ENCODE assay signal across 10 mouse cellular contexts in the genomic region with DNA sequence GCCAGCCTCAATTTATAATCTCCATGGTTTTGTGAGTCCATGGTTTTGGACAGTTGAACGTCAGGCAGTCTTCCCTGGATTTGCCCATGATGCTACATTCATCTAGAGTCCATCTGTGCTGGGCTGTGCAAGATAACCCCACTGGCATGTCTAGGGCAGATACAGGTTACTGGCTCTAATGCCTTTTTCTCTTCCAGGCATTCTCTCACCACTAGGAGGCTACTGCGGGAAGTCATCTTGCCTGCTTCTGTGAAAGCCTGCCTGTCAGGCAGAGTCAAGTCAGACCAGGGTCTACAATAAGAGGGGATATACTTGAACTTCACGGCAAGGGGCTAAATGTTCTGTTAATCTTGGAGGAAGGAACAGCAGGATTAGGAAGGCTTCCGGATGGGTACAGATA. TPM values are rescaled to one million over a fixed set of nuclear protein-coding genes. Genes with fewer than 3 reads are reported as not detected.
A peak's percentile ranks its signal among the peaks of the same experiment; 100 is the strongest.
DNase-seq lines count a peak whose midpoint lies in the region; ATAC-seq and TF ChIP-seq lines count a peak whose summit lies in the region.
"Had no signal": no experiment of that assay in that cellular context is flagged by ENCODE, and none has a peak within 500 bp of the region (broad histone marks: within the 10 kb centered on the region; RNA-seq: fewer than 3 reads in every experiment).

No protein-coding gene starts in this region.

- H3K27me3 ChIP-seq in cerebellum, adult 2 months (ENCODE audit: control insufficient read depth, insufficient read depth, low read length): no peaks in the 10 kb centered on the region
- no peaks in the 10 kb centered on the region for H3K27me3 ChIP-seq in limb, embryonic 14.5 days (ENCODE audit: control insufficient read depth, insufficient read depth, low read length)
- H3K27me3 ChIP-seq in limb, embryonic 10.5 days (ENCODE audit: low read depth, poor library complexity, severe bottlenecking): no peaks in the 10 kb centered on the region
- H3K27me3 ChIP-seq: hindbrain, embryonic 15.5 days had no signal

- TF ChIP-seq POLR2A in cerebellum, adult 2 months (IDR thresholded peaks at IDR 0.05; ENCODE audit: borderline replicate concordance, insufficient read depth, low read length): no peak
- TF ChIP-seq POLR2A in limb, embryonic 14.5 days (IDR thresholded peaks at IDR 0.05; ENCODE audit: borderline replicate concordance, extremely low read depth, insufficient read depth, insufficient read length): no peak

- no peak for DNase-seq in cerebellum, adult 2 months
- no peak for DNase-seq in cerebellum, adult 11-12 months
- DNase-seq in limb, embryonic 14.5 days (ENCODE audit: low spot score): peak; percentile 12
- DNase-seq in limb, embryonic 10.5 days (ENCODE audit: low spot score): no peak
- DNase-seq in R1 (ENCODE audit: low read depth, low spot score): peak; percentile 56
- DNase-seq in kidney, postnatal 36 days: peak; percentile 5 to 8
- DNase-seq in ovary, adult 18-20 months (ENCODE audit: low spot score): no peak
- no peak for DNase-seq in left cerebral cortex, adult 8-10 months (ENCODE audit: low spot score in 2 of 2)

- no peak overlapping the region for H3K27ac ChIP-seq in cerebellum, adult 2 months (ENCODE audit: insufficient read depth, low read length)
- no peak overlapping the region for H3K27ac ChIP-seq in limb, embryonic 14.5 days (replicated peaks; ENCODE audit: low read depth, low read length)
- no peak overlapping the region for H3K27ac ChIP-seq in limb, embryonic 10.5 days
- H3K27ac ChIP-seq: hindbrain, embryonic 15.5 days had no signal

- no peak overlapping the region for H3K4me3 ChIP-seq in cerebellum, adult 2 months (replicated peaks; ENCODE audit: insufficient read depth, low read depth, low read length)
- H3K4me3 ChIP-seq in limb, embryonic 14.5 days (replicated peaks; ENCODE audit: low read length): no peak overlapping the region
- H3K4me3 ChIP-seq in limb, embryonic 10.5 days: no peak overlapping the region
- H3K4me3 ChIP-seq: hindbrain, embryonic 15.5 days; myocyte had no signal

- H3K36me3 ChIP-seq in limb, embryonic 14.5 days (ENCODE audit: control insufficient read depth, insufficient read depth, low read length): peaks cover 7% of the 10 kb centered on the region
- H3K36me3 ChIP-seq in limb, embryonic 10.5 days: peaks cover under 1% of the 10 kb centered on the region; the same call in 1 of the 2 replicates
- H3K36me3 ChIP-seq: hindbrain, embryonic 15.5 days had no signal

- no peak overlapping the region for H3K9ac ChIP-seq in limb, embryonic 14.5 days (ENCODE audit: low read depth, low read length, severe bottlenecking)
- H3K9ac ChIP-seq: hindbrain, embryonic 15.5 days had no signal

- no peak for ATAC-seq in limb, embryonic 14.5 days (ENCODE audit: low FRiP score, low read depth)

- H3K4me1 ChIP-seq in cerebellum, adult 2 months (ENCODE audit: control insufficient read depth, insufficient read depth, low read length): no peaks in the 10 kb centered on the region
- peaks cover 7% of the 10 kb centered on the region for H3K4me1 ChIP-seq in limb, embryonic 14.5 days (ENCODE audit: control insufficient read depth, insufficient read depth, low read length)
- peaks cover 13% of the 10 kb centered on the region for H3K4me1 ChIP-seq in limb, embryonic 10.5 days

- no peak overlapping the region for H3K4me2 ChIP-seq in limb, embryonic 14.5 days (replicated peaks; ENCODE audit: low read depth, low read length, severe bottlenecking)
- H3K4me2 ChIP-seq: hindbrain, embryonic 15.5 days had no signal

- H3K9me3 ChIP-seq in limb, embryonic 14.5 days (ENCODE audit: control insufficient read depth, low read length): no peaks in the 10 kb centered on the region
- no peaks in the 10 kb centered on the region for H3K9me3 ChIP-seq in limb, embryonic 10.5 days (replicated peaks)
- H3K9me3 ChIP-seq: hindbrain, embryonic 15.5 days had no signal

- TF ChIP-seq CTCF in cerebellum, adult 2 months (IDR thresholded peaks at IDR 0.05; ENCODE audit: borderline replicate concordance, insufficient read depth, low read depth, low read length): 0 out of 2 replicates have a peak, but pooled peaks have one; percentile 7

- WGBS in cerebellum, adult 2 months: 29% methylated on average over 4 of the region's 4 CpGs
- WGBS in limb, embryonic 14.5 days: 34% methylated on average over 4 of the region's 4 CpGs
- 34% methylated on average over 4 of the region's 4 CpGs for WGBS in limb, embryonic 10.5 days

RNA-seq across cellular contexts. Expression of a gene that starts 2.0 kb away (rescaled TPM):
- 42.0 and 45.0 TPM in 2 replicates for polyA plus RNA-seq in cerebellum, adult 2 months (2012; rRNA removed)
- polyA plus RNA-seq in limb, embryonic 14.5 days (2012; rRNA removed): 111 and 123 TPM in 2 replicates
- 152 and 173 TPM in 2 replicates for polyA plus RNA-seq in limb, embryonic 14.5 days (2014; fragmentation: Nextera tagmentation; extraction: Ambion mirVana)
- 38.9 and 50.1 TPM in 2 replicates for polyA plus RNA-seq in limb, embryonic 10.5 days (2016; fragmentation: Nextera tagmentation; extraction: Ambion mirVana)
- 10 to 100 TPM; 27.6 to 37.8 (median 33.4) TPM for total RNA-seq in left cerebral cortex, adult 8-10 months (2022)

RNA-seq across cellular contexts. Expression of a gene that starts 31.4 kb away (rescaled TPM):
- polyA plus RNA-seq in cerebellum, adult 2 months (2012; rRNA removed): 2.7 and 3.6 TPM in 2 replicates
- polyA plus RNA-seq in limb, embryonic 14.5 days (2012; rRNA removed): 0.01 TPM in 1 of 2 replicates, not detected in the other
- not detected in 2 replicates for polyA plus RNA-seq in limb, embryonic 14.5 days (2014; fragmentation: Nextera tagmentation; extraction: Ambion mirVana)
- polyA plus RNA-seq in limb, embryonic 10.5 days (2016; fragmentation: Nextera tagmentation; extraction: Ambion mirVana): not detected in 2 replicates
- total RNA-seq in left cerebral cortex, adult 8-10 months (2022): 10 to 100 TPM; 10.1 to 15.8 (median 11.8) TPM
- polyA plus RNA-seq: myocyte had no signal

Comparison
In these comparisons a context has a peak if more than half of its experiments do, and no peak if none do; other contexts are left out.
1. DNase-seq: peak in limb, embryonic 14.5 days (single experiment), R1 (single experiment) and kidney, postnatal 36 days (2 of 2); none in cerebellum, adult 2 months (0 of 2), cerebellum, adult 11-12 months (single experiment), limb, embryonic 10.5 days (single experiment), ovary, adult 18-20 months (single experiment) and left cerebral cortex, adult 8-10 months (0 of 2).